Mouse (Mus musculus) adipocyte (in vitro differentiated cells): Measurements from ENCODE around the gene Il1f9.
"Not testable (repeated sequence)": the region's sequence is repeated elsewhere in the genome, so short reads cannot be mapped to it uniquely, and the experiment has no call there.

Experiments used
- DNase-seq: peaks from one replicate; pipeline ENCODE4 v3.0.0-alpha.2; 2016; ENCODE audit warnings: low spot score

Gene Il1f9

DNA sequence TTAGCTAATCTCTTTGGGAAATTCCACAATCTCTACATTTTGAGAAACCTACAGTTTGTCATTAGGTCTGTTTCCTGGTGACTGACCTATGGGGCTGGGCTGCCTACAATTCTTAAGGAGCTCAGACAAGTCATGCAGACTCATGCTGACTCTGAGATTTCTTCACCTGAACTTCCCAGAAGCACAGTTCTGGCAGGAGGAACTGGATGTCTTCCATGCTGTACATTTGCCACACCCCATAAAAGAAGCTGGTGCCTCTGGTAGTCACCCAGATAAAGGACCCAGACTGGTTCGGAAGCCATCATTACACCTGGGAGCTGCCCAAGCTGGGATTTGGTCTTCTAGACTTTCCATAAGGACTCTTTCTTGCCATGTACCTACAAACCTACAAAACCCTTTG is at the start of gene Il1f9:
Gene Il1f9, plus strand, starts transcription at position 301 of the 400 bp plus-strand sequence.
- DNase-seq, result no peak

DNA sequence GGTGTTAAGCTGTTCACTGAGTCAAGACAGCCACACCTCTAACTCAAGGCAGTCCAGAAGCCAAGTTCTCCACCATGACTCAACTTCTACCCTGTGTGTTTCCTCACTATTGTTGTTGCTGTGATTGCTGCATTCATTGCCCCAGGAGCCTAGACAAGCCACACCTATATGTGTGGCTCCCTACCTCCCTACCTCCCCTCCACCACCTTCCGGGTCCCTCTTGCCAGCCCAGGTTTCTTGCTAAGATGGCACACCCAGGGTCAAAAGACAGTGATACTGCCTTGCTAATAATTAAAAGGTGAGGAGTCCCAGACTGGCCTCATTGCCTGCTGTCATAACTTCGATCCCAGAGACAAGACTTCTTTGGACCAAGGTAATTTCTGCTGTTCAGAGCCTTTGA is 33.4 kb upstream of the Il1f9 start, which contains the start of gene Il1f8:
Gene Il1f8, plus strand, starts transcription at position 301 of the 400 bp plus-strand sequence.
- no peak for DNase-seq

DNA sequence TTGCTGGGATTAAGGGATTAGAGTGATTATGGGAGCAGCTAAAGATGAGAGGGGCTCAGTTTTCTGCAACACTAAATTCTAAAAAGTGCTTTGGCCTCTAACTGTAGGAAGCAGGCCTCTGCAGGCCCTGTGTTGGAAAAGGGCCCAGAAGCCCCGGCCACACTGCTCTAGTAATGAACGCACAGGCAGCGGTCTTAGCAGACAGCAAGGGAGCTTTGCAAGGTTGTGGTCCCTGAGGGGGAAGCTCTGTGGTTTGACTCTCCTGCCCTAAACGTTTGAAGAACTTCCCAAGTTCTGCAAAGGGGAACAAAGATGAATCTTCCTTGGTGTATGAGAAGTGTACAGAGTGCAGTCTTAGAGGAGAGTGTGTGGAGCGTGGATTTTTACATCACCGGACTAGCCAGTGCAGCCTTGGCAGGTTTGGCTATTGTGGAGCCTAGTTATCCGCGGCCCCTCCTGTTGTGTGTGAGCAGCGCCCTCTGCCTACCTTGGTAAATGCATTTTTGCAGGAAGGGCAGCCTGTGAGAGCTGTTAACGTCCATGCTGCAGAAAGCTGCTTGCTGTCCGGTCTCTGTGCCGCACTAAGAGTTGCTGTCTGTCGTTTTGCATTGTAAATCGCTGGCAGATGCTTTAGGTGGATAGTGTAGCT is 4.5 kb upstream of the Il1f9 start:
- DNase-seq, result not testable (repeated sequence)

DNA sequence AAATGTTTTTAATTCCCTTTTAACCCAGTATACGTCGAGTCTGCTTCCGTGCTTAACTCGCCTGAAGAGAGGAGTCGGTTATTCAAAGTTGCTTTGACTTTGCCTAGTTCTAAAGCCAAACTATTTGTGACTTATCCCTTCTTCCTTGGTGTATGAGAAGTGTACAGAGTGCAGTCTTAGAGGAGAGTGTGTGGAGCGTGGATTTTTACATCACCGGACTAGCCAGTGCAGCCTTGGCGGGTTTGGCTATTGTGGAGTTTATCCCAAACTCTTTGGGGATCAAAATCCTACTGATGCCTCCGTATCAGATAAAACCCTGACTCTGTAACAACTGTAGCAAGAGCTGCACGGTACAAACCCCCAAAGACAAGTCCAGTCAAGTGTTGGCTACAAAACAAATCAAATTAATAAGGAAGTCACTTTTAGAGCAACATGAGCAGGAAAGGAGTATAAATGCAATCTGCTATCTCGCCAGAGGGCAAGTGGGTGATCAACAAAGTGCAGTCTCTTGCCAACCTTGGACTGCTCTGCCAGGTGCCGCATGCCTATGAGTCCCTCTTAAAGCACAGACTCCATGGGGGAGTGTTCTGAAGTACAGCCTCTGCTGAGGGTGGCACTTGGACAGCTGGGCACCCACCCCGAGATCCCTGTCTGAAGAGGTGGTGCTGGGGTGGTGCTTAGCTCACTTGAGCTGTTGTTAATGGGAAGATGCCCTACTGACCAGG is 3.7 kb upstream of the Il1f9 start:
- not testable (repeated sequence) for DNase-seq

DNA sequence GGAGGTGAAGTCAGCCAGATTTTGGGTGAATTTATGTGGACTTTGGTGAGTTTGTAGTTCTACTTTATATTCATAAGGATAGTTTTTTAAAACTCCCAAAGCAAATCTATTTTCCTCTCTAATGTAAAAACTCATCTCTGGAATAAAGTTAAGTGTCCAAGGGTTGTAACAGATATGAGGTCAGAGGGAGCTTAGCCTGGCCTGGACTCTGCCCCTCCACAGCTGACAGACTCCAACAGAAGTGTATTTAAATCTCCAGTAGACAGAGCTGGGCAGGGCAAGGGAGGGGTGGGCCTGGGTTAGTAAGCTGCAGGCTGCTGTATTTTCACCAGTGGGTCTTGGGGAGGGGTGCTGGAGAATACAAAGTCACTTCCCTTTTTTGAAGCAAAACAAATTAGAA is 2.2 kb upstream of the Il1f9 start:
- DNase-seq, result not testable (repeated sequence)

DNA sequence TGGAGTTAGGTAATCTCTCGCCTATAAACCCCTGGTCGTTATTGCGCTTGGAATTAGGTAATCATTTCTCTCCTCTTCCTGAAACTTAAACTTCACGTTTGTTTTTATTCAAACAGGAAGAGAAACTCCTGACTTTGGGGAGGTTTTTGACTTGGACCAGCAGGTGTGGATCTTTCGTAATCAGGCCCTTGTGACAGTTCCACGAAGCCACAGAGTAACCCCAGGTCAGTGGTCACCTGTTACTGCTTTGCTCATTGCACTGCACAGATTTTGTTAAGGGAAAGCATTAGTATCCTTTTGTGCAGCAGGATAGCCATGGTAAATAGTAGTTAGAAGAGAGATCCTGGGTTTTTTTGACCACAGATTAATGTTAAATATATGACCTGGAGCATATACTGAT is 1.3 kb downstream of the Il1f9 start:
- DNase-seq, result no peak

DNA sequence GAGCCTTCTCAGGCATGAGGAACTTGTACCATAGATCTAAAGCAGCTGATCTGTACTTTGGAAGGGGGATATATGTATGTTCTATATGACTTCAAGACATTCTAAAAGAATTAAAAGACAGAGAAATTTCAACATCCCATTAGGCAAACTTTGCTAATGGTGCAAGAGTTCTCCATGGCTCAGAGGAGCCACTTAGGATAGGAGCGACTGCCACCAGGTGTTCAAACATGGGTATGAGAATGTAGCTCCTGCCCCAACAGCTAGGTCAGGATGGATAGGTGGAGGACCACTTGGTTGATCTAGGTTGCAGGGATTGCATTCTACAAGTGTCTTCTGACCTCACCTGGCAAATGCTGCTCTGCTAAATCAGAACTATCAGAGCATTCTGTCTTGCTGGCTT is 1.9 kb downstream of the Il1f9 start:
- DNase-seq, result no peak

DNA sequence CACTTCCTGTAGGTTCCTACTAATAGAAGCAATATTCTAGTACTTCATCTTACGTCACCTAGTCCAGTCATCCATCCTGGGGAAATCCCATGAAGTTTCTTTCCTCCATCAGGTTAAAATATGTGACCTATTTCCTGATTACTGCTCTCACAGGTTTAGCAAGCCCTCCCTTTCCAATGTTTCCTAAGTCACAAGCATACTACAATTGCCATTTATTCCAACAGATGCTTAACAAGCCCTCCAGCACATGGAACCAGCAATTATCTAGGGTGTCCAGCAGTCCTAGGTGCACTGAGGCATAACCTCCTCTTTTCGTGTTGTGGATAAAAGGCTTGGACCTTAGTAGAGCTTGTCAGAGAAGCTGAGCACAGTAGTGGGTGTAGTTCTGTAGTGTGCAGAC is 28.8 kb downstream of the Il1f9 start, which contains the start of gene Il1f6:
Gene Il1f6, plus strand, starts transcription at position 301 of the 400 bp plus-strand sequence.
- no peak for DNase-seq

DNA sequence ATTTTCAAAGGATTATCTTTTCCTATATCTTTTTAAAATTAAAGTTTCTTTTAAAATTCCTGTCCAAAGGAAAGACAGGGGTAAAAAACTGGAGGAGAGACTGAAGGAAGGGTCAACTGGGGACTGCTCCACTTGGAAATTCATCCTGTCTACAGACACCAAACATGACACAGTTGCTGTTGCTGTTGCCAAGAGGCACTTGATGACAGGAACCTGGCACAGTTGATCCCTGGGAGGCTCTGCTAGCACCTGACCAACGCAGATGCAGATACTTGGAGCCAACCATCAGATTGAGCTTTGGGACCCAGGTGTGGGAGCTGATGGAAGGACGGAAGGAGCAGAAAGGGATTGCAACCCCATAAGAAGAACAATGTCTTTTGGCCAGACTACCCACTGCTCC is 40.9 kb downstream of the Il1f9 start:
- DNase-seq, result no peak
